Comparison of ENCODE assay signal across 9 mouse cellular contexts in genomic region chr2:181597378-181598061, GRCm38 (mm10). TPM values are rescaled to one million over a fixed set of nuclear protein-coding genes. Genes with fewer than 3 reads are reported as not detected.
A peak's percentile ranks its signal among the peaks of the same experiment; 100 is the strongest.
DNase-seq lines count a peak whose midpoint lies in the region; ATAC-seq and TF ChIP-seq lines count a peak whose summit lies in the region.
"Had no signal": no experiment of that assay in that cellular context is flagged by ENCODE, and none has a peak within 500 bp of the region (broad histone marks: within the 10 kb centered on the region; RNA-seq: fewer than 3 reads in every experiment).

No protein-coding gene starts in this region.

- WGBS in lung, embryonic 14.5 days: 59% methylated on average over 7 of the region's 7 CpGs
- WGBS in hindbrain, embryonic 13.5 days: 73% methylated on average over 7 of the region's 7 CpGs

- peaks cover 12% of the 10 kb centered on the region for H3K27me3 ChIP-seq in lung, embryonic 14.5 days (ENCODE audit: insufficient read depth, low read length)
- H3K27me3 ChIP-seq in hindbrain, embryonic 13.5 days: no peaks in the 10 kb centered on the region

- H3K4me3 ChIP-seq in lung, embryonic 14.5 days (ENCODE audit: low read depth, low read length): no peak overlapping the region
- peak overlapping the region; percentile 80; the same call in 1 of the 2 replicates for H3K4me3 ChIP-seq in hindbrain, embryonic 13.5 days
- H3K4me3 ChIP-seq: myocyte had no signal

- H3K27ac ChIP-seq in lung, embryonic 14.5 days (ENCODE audit: low read depth): no peak overlapping the region
- 0 out of 2 replicates have a peak overlapping the region, but pooled peaks have one; percentile 96 for H3K27ac ChIP-seq in hindbrain, embryonic 13.5 days

- DNase-seq in adrenal gland, adult 2 months: peak; percentile 65
- DNase-seq in adrenal gland, postnatal 25 days: no peak
- peak; percentile 31 for DNase-seq in lung, embryonic 14.5 days
- DNase-seq in lung, postnatal 14 days: no peak
- DNase-seq in retina, postnatal 1 day: peak; percentile 60
- DNase-seq in natural killer cell, adult 2 months (ENCODE audit: low spot score in 2 of 2): no peak

- peak overlapping the region; percentile 89 for H3K4me2 ChIP-seq in lung, embryonic 14.5 days
- H3K4me2 ChIP-seq in hindbrain, embryonic 13.5 days: peak overlapping the region; percentile 78

- no peaks in the 10 kb centered on the region for H3K9me3 ChIP-seq in lung, embryonic 14.5 days (ENCODE audit: low read depth, low read length)
- no peaks in the 10 kb centered on the region for H3K9me3 ChIP-seq in hindbrain, embryonic 13.5 days

- H3K36me3 ChIP-seq in lung, embryonic 14.5 days (ENCODE audit: insufficient read depth): 0 out of 2 replicates have a peak, but pooled peaks cover 7% of the 10 kb centered on the region
- H3K36me3 ChIP-seq in hindbrain, embryonic 13.5 days: peaks cover 19% of the 10 kb centered on the region

- H3K9ac ChIP-seq in lung, embryonic 14.5 days: no peak overlapping the region
- H3K9ac ChIP-seq in hindbrain, embryonic 13.5 days: peak overlapping the region; percentile 98

- 0 out of 2 replicates have a peak, but pooled peaks have one; percentile 16 for TF ChIP-seq CTCF in lung, embryonic 14.5 days (IDR thresholded peaks at IDR 0.05; ENCODE audit: low read depth)

- peaks cover 5% of the 10 kb centered on the region; the same call in 1 of the 2 replicates for H3K4me1 ChIP-seq in lung, embryonic 14.5 days (ENCODE audit: insufficient read depth)
- peaks cover 55% of the 10 kb centered on the region for H3K4me1 ChIP-seq in hindbrain, embryonic 13.5 days (replicated peaks)

- no peak for ATAC-seq in lung, embryonic 14.5 days (ENCODE audit: insufficient read depth)
- no peak for ATAC-seq in hindbrain, embryonic 13.5 days (ENCODE audit: low FRiP score)
- no peak for ATAC-seq in frontal cortex, adult (ENCODE audit: low TSS enrichment)

RNA-seq across cellular contexts. Expression of gene Samd10, which starts 1.5 kb away (rescaled TPM):
- total RNA-seq in adrenal gland, adult 2 months (2021): 10 to 100 TPM in 1 of 2 experiments, 1 to 10 TPM in 1; 9.6 to 21.6 TPM
- polyA plus RNA-seq in adrenal gland, adult 2 months (2012; rRNA removed): 41.0 and 44.6 TPM in 2 replicates
- total RNA-seq in adrenal gland, postnatal 25 days (2021): 19.3 and 26.4 TPM in 2 replicates
- 23.2 and 27.8 TPM in 2 replicates for polyA plus RNA-seq in lung, embryonic 14.5 days (2014; fragmentation: Nextera tagmentation; extraction: Ambion mirVana)
- 169 and 175 TPM in 2 replicates for polyA plus RNA-seq in hindbrain, embryonic 13.5 days (2015; fragmentation: Nextera tagmentation; extraction: Ambion mirVana)

RNA-seq across cellular contexts. Expression of gene Zfp512b, which starts 4.9 kb away (rescaled TPM):
- total RNA-seq in adrenal gland, adult 2 months (2021): 10 to 100 TPM; 40.9 to 52.7 TPM
- polyA plus RNA-seq in adrenal gland, adult 2 months (2012; rRNA removed): 69.2 and 72.6 TPM in 2 replicates
- total RNA-seq in adrenal gland, postnatal 25 days (2021): 56.6 and 81.6 TPM in 2 replicates
- polyA plus RNA-seq in lung, embryonic 14.5 days (2014; fragmentation: Nextera tagmentation; extraction: Ambion mirVana): 52.5 and 58.6 TPM in 2 replicates
- 68.0 and 74.1 TPM in 2 replicates for polyA plus RNA-seq in hindbrain, embryonic 13.5 days (2015; fragmentation: Nextera tagmentation; extraction: Ambion mirVana)

RNA-seq across cellular contexts. Expression of gene Prpf6, which starts 5.9 kb away (rescaled TPM):
- 10 to 100 TPM; 63.0 to 69.0 TPM for total RNA-seq in adrenal gland, adult 2 months (2021)
- 6.7 and 9.6 TPM in 2 replicates for polyA plus RNA-seq in adrenal gland, adult 2 months (2012; rRNA removed)
- 57.7 and 73.7 TPM in 2 replicates for total RNA-seq in adrenal gland, postnatal 25 days (2021)
- polyA plus RNA-seq in lung, embryonic 14.5 days (2014; fragmentation: Nextera tagmentation; extraction: Ambion mirVana): 58.8 and 59.6 TPM in 2 replicates
- polyA plus RNA-seq in hindbrain, embryonic 13.5 days (2015; fragmentation: Nextera tagmentation; extraction: Ambion mirVana): 63.7 and 67.7 TPM in 2 replicates

RNA-seq across cellular contexts. Expression of gene Uckl1, which starts 12.8 kb away (rescaled TPM):
- total RNA-seq in adrenal gland, adult 2 months (2021): 10 to 100 TPM; 64.9 to 73.6 TPM
- 165 and 170 TPM in 2 replicates for polyA plus RNA-seq in adrenal gland, adult 2 months (2012; rRNA removed)
- total RNA-seq in adrenal gland, postnatal 25 days (2021): 94.2 and 128 TPM in 2 replicates
- polyA plus RNA-seq in lung, embryonic 14.5 days (2014; fragmentation: Nextera tagmentation; extraction: Ambion mirVana): 36.9 and 38.3 TPM in 2 replicates
- polyA plus RNA-seq in hindbrain, embryonic 13.5 days (2015; fragmentation: Nextera tagmentation; extraction: Ambion mirVana): 61.3 and 67.1 TPM in 2 replicates

RNA-seq across cellular contexts. Expression of gene Gm29797, which starts 59.3 kb away (rescaled TPM):
- under 1 TPM in 1 of 2 experiments, not detected in 1; 0.55 TPM for total RNA-seq in adrenal gland, adult 2 months (2021)
- polyA plus RNA-seq in adrenal gland, adult 2 months (2012; rRNA removed): 0.47 TPM in 1 of 2 replicates, not detected in the other
- total RNA-seq in adrenal gland, postnatal 25 days (2021): not detected in 2 replicates
- polyA plus RNA-seq in lung, embryonic 14.5 days (2014; fragmentation: Nextera tagmentation; extraction: Ambion mirVana): not detected in 2 replicates
- 0.27 TPM in 1 of 2 replicates, not detected in the other for polyA plus RNA-seq in hindbrain, embryonic 13.5 days (2015; fragmentation: Nextera tagmentation; extraction: Ambion mirVana)
- polyA plus RNA-seq: myocyte had no signal

Comparison
In these comparisons a context has a peak if more than half of its experiments do, and no peak if none do; other contexts are left out.
1. DNase-seq: peak in adrenal gland, adult 2 months (single experiment), lung, embryonic 14.5 days (single experiment) and retina, postnatal 1 day (single experiment); none in adrenal gland, postnatal 25 days (single experiment), lung, postnatal 14 days (single experiment) and natural killer cell, adult 2 months (0 of 2).